Mouse (Mus musculus) layer of hippocampus, adult 9-10 months (tissue): ENCODE data around the gene Olfr427.
"Not testable (repeated sequence)": the region's sequence is repeated elsewhere in the genome, so short reads cannot be mapped to it uniquely, and the experiment has no call there.

Experiments
- DNase-seq: peaks from one replicate; pipeline ENCODE4 v3.0.0; 2022; ENCODE audit warnings: low spot score

The Olfr427 gene

GRCm38 (mm10) chr1:174096591-174096990 is at the start of gene Olfr427:
TSS of gene Olfr427 (plus strand) at chr1:174096891.
- DNase-seq = no peak

GRCm38 (mm10) chr1:174048227-174048626 is 48.5 kb upstream of the Olfr427 start:
- not testable (repeated sequence) for DNase-seq

- DNase-seq = no peak
Observed at GRCm38 (mm10) chr1:174048893-174049292, 47.8 kb upstream of the Olfr427 start, which contains the start of gene Olfr432. TSS of gene Olfr432 (plus strand) at chr1:174049205.

GRCm38 (mm10) chr1:174049357-174049756 is 47.3 kb upstream of the Olfr427 start:
- DNase-seq = not testable (repeated sequence)

GRCm38 (mm10) chr1:174050532-174050931 is 46.2 kb upstream of the Olfr427 start:
- DNase-seq = no peak

- no peak for DNase-seq
Observed at GRCm38 (mm10) chr1:174051515-174051914, 45.2 kb upstream of the Olfr427 start.

GRCm38 (mm10) chr1:174051931-174052536 is 44.7 kb upstream of the Olfr427 start:
- DNase-seq = no peak

GRCm38 (mm10) chr1:174052981-174053380 is 43.7 kb upstream of the Olfr427 start:
- DNase-seq = no peak

GRCm38 (mm10) chr1:174055248-174055647 is 41.4 kb upstream of the Olfr427 start:
- no peak for DNase-seq

GRCm38 (mm10) chr1:174066305-174066704 is 30.4 kb upstream of the Olfr427 start, which contains the start of gene Olfr430:
TSS of gene Olfr430 (plus strand) at chr1:174066605.
- no peak for DNase-seq

GRCm38 (mm10) chr1:174084031-174084430 is 12.7 kb upstream of the Olfr427 start, which contains the start of gene Olfr429:
TSS of gene Olfr429 (plus strand) at chr1:174084331.
- no peak for DNase-seq

GRCm38 (mm10) chr1:174103735-174104134 is 7.0 kb downstream of the Olfr427 start:
- peak; percentile 29 for DNase-seq

GRCm38 (mm10) chr1:174121062-174121461 is 24.4 kb downstream of the Olfr427 start, which contains the start of gene Olfr231:
TSS of gene Olfr231 (minus strand) at chr1:174121162.
- no peak for DNase-seq

- no peak for DNase-seq
Observed at GRCm38 (mm10) chr1:174131217-174131616, 34.5 kb downstream of the Olfr427 start, which contains the start of gene Olfr424. TSS of gene Olfr424 (plus strand) at chr1:174131517.

- DNase-seq = no peak
Observed at GRCm38 (mm10) chr1:174131999-174132398, 35.3 kb downstream of the Olfr427 start.

- no peak for DNase-seq
Observed at GRCm38 (mm10) chr1:174141384-174141783, 44.7 kb downstream of the Olfr427 start.

GRCm38 (mm10) chr1:174146696-174147095 is 50.0 kb downstream of the Olfr427 start:
- DNase-seq = no peak

- DNase-seq = no peak
Observed at GRCm38 (mm10) chr1:174149289-174149688, 52.6 kb downstream of the Olfr427 start.
